Mouse (Mus musculus): ENCODE results near the gene Tefm. TPM values are rescaled to one million over a fixed set of nuclear protein-coding genes. Genes with fewer than 3 reads are reported as not detected.
"Not testable (repeated sequence)": the region's sequence is repeated elsewhere in the genome, so short reads cannot be mapped to it uniquely, and the experiment has no call there.

Tefm gene
- polyA plus RNA-seq, 1 experiment: 12.3 TPM

DNA sequence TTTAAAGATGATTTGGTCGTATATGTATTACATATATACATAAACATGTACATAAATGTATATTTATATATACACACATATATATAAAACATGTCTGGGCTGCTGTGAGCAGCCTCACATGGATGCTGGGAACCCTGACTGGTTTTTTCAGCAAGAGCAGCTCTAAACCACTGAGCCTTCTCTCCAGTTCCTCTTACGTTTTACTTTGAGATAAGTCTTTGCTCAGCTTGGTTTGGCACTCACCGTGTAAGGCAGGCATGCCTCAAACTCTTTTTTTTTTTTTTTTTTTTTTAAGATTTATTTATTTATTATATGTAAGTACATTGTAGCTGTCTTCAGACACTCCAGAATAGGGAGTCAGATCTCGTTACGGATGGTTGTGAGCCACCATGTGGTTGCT, 8.6 kb upstream of the Tefm start:
- no peak overlapping the region for H3K4me3 ChIP-seq (ENCODE audit: insufficient read depth, low read depth, low read length)

DNA sequence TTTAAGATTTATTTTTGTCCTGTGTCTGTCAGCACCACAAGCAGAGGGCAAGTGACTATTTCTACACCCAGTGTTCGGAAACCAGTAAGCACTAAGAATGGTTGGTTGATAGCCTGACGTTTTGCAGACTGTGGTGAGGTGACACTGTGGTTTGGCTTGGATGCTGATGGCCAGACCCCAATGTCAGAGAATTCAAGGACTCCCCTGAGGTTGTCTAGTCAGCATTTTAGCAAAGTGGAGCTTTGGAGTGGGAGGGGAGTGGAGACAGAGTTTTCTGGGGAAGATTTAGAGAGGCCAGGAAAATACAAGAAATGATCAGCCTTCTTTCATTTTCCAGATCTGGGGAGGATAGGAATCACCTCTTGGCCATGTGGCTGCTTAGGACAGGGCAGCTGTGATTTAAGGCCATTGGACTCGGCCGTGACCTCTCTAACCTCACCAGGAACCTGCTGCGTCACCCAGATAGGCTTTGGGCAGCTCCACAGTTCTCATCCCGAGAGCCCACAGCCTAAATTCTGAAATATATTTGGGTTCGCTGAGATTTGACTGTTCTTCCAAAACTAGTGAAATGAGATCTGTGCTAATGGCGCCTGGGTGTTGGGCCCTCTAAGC, 7.5 kb upstream of the Tefm start:
- Histone ChIP-seq H3K4me1 (ENCODE audit: control insufficient read depth, insufficient read depth, low read length) (peaks cover 13% of the 10 kb centered on the region), H3K27me3 (replicated peaks; ENCODE audit: control insufficient read depth, insufficient read depth, low read length) (no peaks in the 10 kb centered on the region), H3K4me3 (ENCODE audit: insufficient read depth, low read depth, low read length) (no peak overlapping the region), H3K36me3 (ENCODE audit: control insufficient read depth, insufficient read depth, low read length) (no peaks in the 10 kb centered on the region), H3K27ac (ENCODE audit: insufficient read depth, low read depth, low read length) (peak overlapping the region; percentile 39)
- no peak for TF ChIP-seq CTCF (conservative IDR thresholded peaks at IDR 0.05; ENCODE audit: insufficient read depth, insufficient read length, low read depth, low read length)
- no peak for TF ChIP-seq POLR2A (IDR thresholded peaks at IDR 0.05; ENCODE audit: low read depth, low read length)
- peak; percentile 51 for DNase-seq
- WGBS: 81% methylated on average over 8 of the region's 8 CpGs

More for the DNA sequence above, 8.6 kb upstream of the Tefm start:
- H3K27me3 ChIP-seq (replicated peaks; ENCODE audit: control insufficient read depth, insufficient read depth, low read length): no peaks in the 10 kb centered on the region
- no peak for DNase-seq
- WGBS: 64% methylated on average over 5 of the region's 5 CpGs
- TF ChIP-seq POLR2A (IDR thresholded peaks at IDR 0.05; ENCODE audit: low read depth, low read length) (no peak), CTCF (conservative IDR thresholded peaks at IDR 0.05; ENCODE audit: insufficient read depth, insufficient read length, low read depth, low read length) (no peak)
- H3K27ac ChIP-seq (ENCODE audit: insufficient read depth, low read depth, low read length): no peak overlapping the region
- no peaks in the 10 kb centered on the region for H3K36me3 ChIP-seq (ENCODE audit: control insufficient read depth, insufficient read depth, low read length)
- H3K4me1 ChIP-seq (ENCODE audit: control insufficient read depth, insufficient read depth, low read length): peaks cover 12% of the 10 kb centered on the region

DNA sequence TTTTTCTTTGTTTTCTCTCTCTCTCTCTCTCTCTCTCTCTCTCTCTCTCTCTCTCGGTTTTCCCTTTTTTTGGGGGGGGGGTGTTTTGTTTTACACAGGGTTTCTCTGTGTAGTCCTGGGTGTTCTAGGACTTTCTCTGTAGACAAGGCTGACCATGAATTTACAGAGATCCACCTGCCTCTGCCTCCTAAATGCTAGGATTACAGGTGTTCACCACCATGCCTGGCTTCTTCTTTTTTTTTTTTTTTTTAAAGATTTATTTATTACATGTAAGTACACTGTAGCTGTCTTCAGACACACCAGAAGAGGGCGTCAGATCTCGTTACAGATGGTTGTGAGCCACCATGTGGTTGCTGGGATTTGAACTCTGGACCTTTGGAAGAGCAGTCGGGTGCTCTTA, 7.0 kb upstream of the Tefm start:
- H3K27ac ChIP-seq (ENCODE audit: insufficient read depth, low read depth, low read length); H3K4me3 ChIP-seq (ENCODE audit: insufficient read depth, low read depth, low read length); DNase-seq; H3K27me3 ChIP-seq (replicated peaks; ENCODE audit: control insufficient read depth, insufficient read depth, low read length); H3K36me3 ChIP-seq (ENCODE audit: control insufficient read depth, insufficient read depth, low read length): not testable (repeated sequence)
- WGBS: 65% methylated on average over 4 of the region's 4 CpGs
- H3K4me1 ChIP-seq (ENCODE audit: control insufficient read depth, insufficient read depth, low read length): peaks cover 13% of the 10 kb centered on the region

DNA sequence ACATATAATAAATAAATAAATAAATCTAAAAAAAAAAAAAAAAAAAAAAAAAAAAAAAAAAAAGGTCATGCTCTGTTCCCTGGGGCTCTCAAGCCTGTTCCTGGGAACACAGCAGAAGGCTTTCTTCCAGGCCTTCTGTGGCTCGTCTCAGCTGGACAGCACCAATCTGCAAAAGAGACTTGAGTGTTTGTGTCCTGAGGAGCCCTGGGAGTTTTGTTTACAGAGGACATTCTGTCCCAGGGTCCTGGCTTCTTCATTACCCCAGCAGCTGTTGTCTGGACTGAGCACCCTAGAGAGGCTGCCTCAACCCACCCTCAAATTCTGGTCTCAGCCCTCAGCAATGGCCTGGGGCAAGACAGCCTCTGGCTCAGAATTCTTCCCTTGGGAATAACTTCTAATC, 6.3 kb upstream of the Tefm start:
- Histone ChIP-seq H3K27me3 (replicated peaks; ENCODE audit: control insufficient read depth, insufficient read depth, low read length) (no peaks in the 10 kb centered on the region), H3K27ac (ENCODE audit: insufficient read depth, low read depth, low read length) (no peak overlapping the region), H3K36me3 (ENCODE audit: control insufficient read depth, insufficient read depth, low read length) (no peaks in the 10 kb centered on the region), H3K4me1 (ENCODE audit: control insufficient read depth, insufficient read depth, low read length) (peaks cover 9% of the 10 kb centered on the region), H3K4me3 (ENCODE audit: insufficient read depth, low read depth, low read length) (no peak overlapping the region)
- TF ChIP-seq POLR2A (IDR thresholded peaks at IDR 0.05; ENCODE audit: low read depth, low read length): no peak
- no peak for TF ChIP-seq CTCF (conservative IDR thresholded peaks at IDR 0.05; ENCODE audit: insufficient read depth, insufficient read length, low read depth, low read length)
- 32% methylated on average over 1 of the region's 1 CpGs for WGBS
- DNase-seq: peak; percentile 75

DNA sequence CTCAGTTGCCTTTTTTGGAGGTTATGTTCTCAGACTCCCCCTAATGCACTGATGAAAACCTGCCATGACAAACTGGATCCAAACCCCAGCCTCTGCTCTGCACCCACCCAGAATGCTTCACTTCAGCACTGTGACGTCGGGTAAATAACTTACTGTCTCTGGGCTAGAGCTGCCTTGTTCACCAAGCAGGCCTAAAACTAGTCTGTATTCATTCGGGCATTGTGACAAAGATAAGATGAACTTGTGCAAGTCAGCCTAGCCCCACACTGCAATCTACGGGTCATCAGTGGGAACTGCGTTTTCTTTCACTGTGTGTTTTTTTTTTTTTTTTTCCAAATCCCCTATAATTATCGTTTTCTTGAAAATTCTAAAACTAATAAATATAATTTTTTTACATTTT, 5.8 kb upstream of the Tefm start:
- DNase-seq: peak; percentile 41
- no peak overlapping the region for H3K4me3 ChIP-seq (ENCODE audit: insufficient read depth, low read depth, low read length)
- peak overlapping the region; percentile 77 for H3K27ac ChIP-seq (ENCODE audit: insufficient read depth, low read depth, low read length)
- no peaks in the 10 kb centered on the region for H3K27me3 ChIP-seq (replicated peaks; ENCODE audit: control insufficient read depth, insufficient read depth, low read length)
- 68% methylated on average over 6 of the region's 6 CpGs for WGBS
- H3K36me3 ChIP-seq (ENCODE audit: control insufficient read depth, insufficient read depth, low read length): no peaks in the 10 kb centered on the region
- no peak for TF ChIP-seq POLR2A (IDR thresholded peaks at IDR 0.05; ENCODE audit: low read depth, low read length)
- TF ChIP-seq CTCF (conservative IDR thresholded peaks at IDR 0.05; ENCODE audit: insufficient read depth, insufficient read length, low read depth, low read length): no peak
- peaks cover 12% of the 10 kb centered on the region for H3K4me1 ChIP-seq (ENCODE audit: control insufficient read depth, insufficient read depth, low read length)

DNA sequence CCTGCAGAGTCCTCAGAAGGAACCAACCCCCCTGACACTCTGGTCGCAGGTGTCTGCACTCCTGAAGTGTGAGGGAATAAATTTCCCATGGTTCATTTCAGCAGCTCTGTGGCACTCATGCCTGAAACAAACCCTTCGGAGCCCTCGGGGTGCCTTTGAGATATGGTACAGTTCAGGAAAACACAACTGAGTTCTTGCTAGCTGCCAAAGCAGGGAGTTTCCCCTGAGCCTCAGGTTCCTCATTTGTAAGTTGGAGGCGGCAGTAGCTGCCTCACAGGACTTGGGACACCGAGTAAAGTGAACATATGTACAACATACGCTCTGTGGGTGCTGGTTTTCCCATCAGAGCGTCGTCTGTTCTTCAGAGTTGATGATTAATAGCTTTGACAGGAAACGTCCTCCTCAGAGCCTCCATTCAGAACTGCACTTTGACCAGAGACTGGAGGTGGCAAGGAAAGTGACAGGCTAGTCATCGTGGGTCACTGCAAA, 3.9 kb upstream of the Tefm start:
- WGBS: 8% methylated on average over 10 of the region's 10 CpGs
- no peaks in the 10 kb centered on the region for H3K27me3 ChIP-seq (replicated peaks; ENCODE audit: control insufficient read depth, insufficient read depth, low read length)
- no peaks in the 10 kb centered on the region for H3K36me3 ChIP-seq (ENCODE audit: control insufficient read depth, insufficient read depth, low read length)
- no peak overlapping the region for H3K4me3 ChIP-seq (ENCODE audit: insufficient read depth, low read depth, low read length)
- H3K4me1 ChIP-seq (ENCODE audit: control insufficient read depth, insufficient read depth, low read length): peaks cover 14% of the 10 kb centered on the region
- DNase-seq: peak; percentile 86
- TF ChIP-seq CTCF (conservative IDR thresholded peaks at IDR 0.05; ENCODE audit: insufficient read depth, insufficient read length, low read depth, low read length): no peak
- no peak for TF ChIP-seq POLR2A (IDR thresholded peaks at IDR 0.05; ENCODE audit: low read depth, low read length)
- peak overlapping the region; percentile 85 for H3K27ac ChIP-seq (ENCODE audit: insufficient read depth, low read depth, low read length)

DNA sequence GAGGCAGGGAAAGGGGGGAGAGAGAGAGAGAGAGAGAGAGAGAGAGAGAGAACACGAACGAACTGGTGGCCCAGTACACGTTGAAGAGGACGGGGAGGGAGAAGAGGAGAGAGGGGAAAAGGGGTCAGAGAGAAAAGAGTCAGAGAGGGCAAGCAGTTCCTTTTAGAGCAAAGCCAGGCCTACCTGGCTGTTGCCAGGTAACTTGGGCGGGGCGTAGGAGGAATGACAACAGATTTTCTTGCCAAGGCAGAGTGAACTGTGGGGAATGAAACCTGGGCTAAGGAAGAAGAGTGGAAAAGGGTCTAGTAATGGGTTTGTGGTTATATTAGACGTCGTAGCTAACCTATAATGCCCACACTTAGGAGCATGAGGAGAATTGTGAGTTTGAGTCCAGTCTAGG, 897 bp upstream of the Tefm start:
- peak overlapping the region; percentile 74; the same call in 1 of the 2 replicates for H3K27ac ChIP-seq (ENCODE audit: insufficient read depth, low read depth, low read length)
- peak overlapping the region; percentile 26 for H3K4me3 ChIP-seq (ENCODE audit: insufficient read depth, low read depth, low read length)
- no peaks in the 10 kb centered on the region for H3K36me3 ChIP-seq (ENCODE audit: control insufficient read depth, insufficient read depth, low read length)
- peaks cover 14% of the 10 kb centered on the region for H3K4me1 ChIP-seq (ENCODE audit: control insufficient read depth, insufficient read depth, low read length)
- WGBS: 46% methylated on average over 8 of the region's 8 CpGs
- TF ChIP-seq POLR2A (IDR thresholded peaks at IDR 0.05; ENCODE audit: low read depth, low read length): no peak
- H3K27me3 ChIP-seq (replicated peaks; ENCODE audit: control insufficient read depth, insufficient read depth, low read length): no peaks in the 10 kb centered on the region
- no peak for DNase-seq

Data from kidney, adult 2 months (tissue).